Mouse (Mus musculus) myocyte (in vitro differentiated cells): ENCODE measurements at regions not wholly inside any gene's neighbourhood (a gene's known extent, or its start where the extent isn't known, plus 50 kb on each side); places are given as distances from the start of the nearest gene placed in this dataset.

Source experiments
- E2F4 ChIP-seq: IDR thresholded peaks from one replicate; pipeline ENCODE4 v1.6.1; 2011; ENCODE audit warnings: mild to moderate bottlenecking, control low read depth, moderate library complexity; ENCODE audit not compliant: insufficient read depth
- MAX ChIP-seq: IDR thresholded peaks from one replicate; pipeline ENCODE4 v1.6.1; 2011; ENCODE audit warnings: low read depth, mild to moderate bottlenecking, control low read depth
- MYOD1 ChIP-seq, 3 experiments: IDR thresholded peaks; one replicate each; pipeline ENCODE4 v1.6.1; 2011; ENCODE audit warnings: control low read depth in 2 of 3, low read depth in 2 of 3, mild to moderate bottlenecking in 2 of 3, moderate library complexity in 1 of 3; ENCODE audit not compliant: insufficient read length in 2 of 3, control insufficient read depth in 1 of 3
- POLR2A ChIP-seq: IDR thresholded peaks from one replicate; pipeline ENCODE4 v1.6.1; 2011; ENCODE audit warnings: low read depth, mild to moderate bottlenecking, control low read depth, moderate library complexity; ENCODE audit not compliant: insufficient read length
- POLR2AphosphoS2 ChIP-seq: IDR thresholded peaks from one replicate; pipeline ENCODE4 v1.6.1; 2011; ENCODE audit warnings: low read depth, control low read depth; ENCODE audit not compliant: insufficient read length

GRCm38 (mm10) chr11:117060706-117061337 lies 54.1 kb upstream of the Sec14l1 start:
- TF ChIP-seq POLR2A = no peak
- TF ChIP-seq MYOD1 (IDR thresholded peaks at IDR 0.05; ENCODE audit: control insufficient read depth in 1 of 3, insufficient read length in 2 of 3, low read depth in 2 of 3) = peak in 2 of 3 experiments; percentile 63 to 66
- no peak for TF ChIP-seq MAX
- no peak for TF ChIP-seq POLR2AphosphoS2
- TF ChIP-seq E2F4 = no peak
